15 mouse cellular contexts compared by ENCODE assay signal in the genomic region with DNA sequence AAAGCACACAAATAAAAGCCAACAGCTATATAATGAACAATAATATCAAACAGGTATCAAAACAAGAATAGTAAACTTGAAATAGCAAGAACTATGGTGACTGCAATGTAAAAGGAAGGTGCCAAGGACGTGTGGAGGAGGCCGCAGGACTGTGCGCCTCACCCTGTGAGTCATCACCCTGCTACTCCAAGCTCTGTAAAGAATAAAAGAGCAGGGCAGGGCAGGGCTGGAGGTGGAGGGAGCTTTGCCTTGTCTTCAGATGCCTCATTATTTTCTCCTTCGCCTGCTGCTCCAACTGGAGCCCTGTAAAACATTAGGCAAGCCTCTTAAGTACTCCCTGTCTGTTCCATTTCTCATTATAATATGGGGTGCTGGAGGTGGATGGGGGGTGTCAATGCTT.
DNase-seq lines count a peak whose midpoint lies in the region; ATAC-seq lines count a peak whose summit lies in the region.
"Had no signal": no experiment of that assay in that cellular context is flagged by ENCODE, and none has a peak within 500 bp of the region (broad histone marks: within the 10 kb centered on the region; RNA-seq: fewer than 3 reads in every experiment).

No protein-coding gene starts in this region.

- no peaks in the 10 kb centered on the region for H3K9me3 ChIP-seq in heart, embryonic 12.5 days (replicated peaks)
- H3K9me3 ChIP-seq: hindbrain, embryonic 15.5 days; limb, embryonic 12.5 days had no signal

- peaks cover 23% of the 10 kb centered on the region for H3K4me1 ChIP-seq in heart, embryonic 12.5 days (replicated peaks)
- H3K4me1 ChIP-seq: hindbrain, embryonic 15.5 days; limb, embryonic 12.5 days had no signal

- H3K36me3 ChIP-seq in heart, embryonic 12.5 days: peaks cover 12% of the 10 kb centered on the region
- H3K36me3 ChIP-seq: hindbrain, embryonic 15.5 days; limb, embryonic 12.5 days had no signal

- H3K27me3 ChIP-seq in heart, embryonic 12.5 days (replicated peaks): no peaks in the 10 kb centered on the region
- H3K27me3 ChIP-seq: hindbrain, embryonic 15.5 days; limb, embryonic 12.5 days; Patski had no signal

- H3K4me2 ChIP-seq in heart, embryonic 12.5 days: no peak overlapping the region
- H3K4me2 ChIP-seq: hindbrain, embryonic 15.5 days; limb, embryonic 12.5 days; lung, embryonic 14.5 days had no signal

- H3K9ac ChIP-seq in heart, embryonic 12.5 days: no peak overlapping the region
- H3K9ac ChIP-seq: hindbrain, embryonic 15.5 days; limb, embryonic 12.5 days; lung, embryonic 14.5 days had no signal

- H3K4me3 ChIP-seq in heart, embryonic 12.5 days: no peak overlapping the region
- H3K4me3 ChIP-seq: hindbrain, embryonic 15.5 days; limb, embryonic 12.5 days had no signal

- WGBS in heart, embryonic 12.5 days: 69% methylated on average over 4 of the region's 4 CpGs

- no peak for DNase-seq in heart, adult 8-10 months (ENCODE audit: low spot score)
- DNase-seq in urinary bladder, postnatal 25 days (ENCODE audit: low spot score): peak; percentile 7
- no peak for DNase-seq in urinary bladder, adult 2 months (ENCODE audit: low spot score)
- DNase-seq in fibroblast of lung, adult 2 months (ENCODE audit: low read depth): peak; percentile 16
- peak; percentile 14 to 39 for DNase-seq in urinary bladder, postnatal 36 days (ENCODE audit: low spot score in 2 of 2)
- DNase-seq in kidney, postnatal 10 days: no peak
- DNase-seq: cerebellum, postnatal 10 days; gastrocnemius, postnatal 10 days; lung, embryonic 14.5 days had no signal

- peak overlapping the region; percentile 39; the same call in 1 of the 2 replicates for H3K27ac ChIP-seq in heart, embryonic 12.5 days (ENCODE audit: poor library complexity, severe bottlenecking)
- H3K27ac ChIP-seq: hindbrain, embryonic 15.5 days; limb, embryonic 12.5 days had no signal

- ATAC-seq in heart, embryonic 12.5 days (ENCODE audit: insufficient number of reproducible peaks, low FRiP score): no peak
- no peak for ATAC-seq in cerebellum, adult (ENCODE audit: insufficient number of reproducible peaks, low FRiP score, low TSS enrichment)
- ATAC-seq: forebrain, embryonic 14.5 days; Patski had no signal

Comparison
In these comparisons a context has a peak if more than half of its experiments do, and no peak if none do; other contexts are left out.
1. DNase-seq: peak in urinary bladder, postnatal 25 days (single experiment), fibroblast of lung, adult 2 months (single experiment) and urinary bladder, postnatal 36 days (2 of 2); none in heart, adult 8-10 months (single experiment), urinary bladder, adult 2 months (single experiment) and kidney, postnatal 10 days (single experiment).